Mouse (Mus musculus) cerebellum, adult 9-10 months (tissue): ENCODE data around the gene Epgn.

Source experiments
- DNase-seq: peaks from one replicate; pipeline ENCODE4 v3.0.0; 2022

Gene Epgn

GRCm38 (mm10) chr5:91027164-91027563 lies at the start of gene Epgn:
TSS of gene Epgn (plus strand) at chr5:91027464.
- DNase-seq, result no peak

GRCm38 (mm10) chr5:90980297-90980696 lies 47.0 kb upstream of the Epgn start:
- DNase-seq, result no peak

GRCm38 (mm10) chr5:90987605-90988004 lies 39.7 kb upstream of the Epgn start:
- no peak for DNase-seq

- no peak for DNase-seq
Measured at GRCm38 (mm10) chr5:90988149-90988548, 39.1 kb upstream of the Epgn start.

- no peak for DNase-seq
Measured at GRCm38 (mm10) chr5:90988592-90988991, 38.7 kb upstream of the Epgn start.

GRCm38 (mm10) chr5:90999942-91000341 lies 27.3 kb upstream of the Epgn start:
- no peak for DNase-seq

- no peak for DNase-seq
Measured at GRCm38 (mm10) chr5:91015216-91015615, 12.0 kb upstream of the Epgn start.

- no peak for DNase-seq
Measured at GRCm38 (mm10) chr5:91023114-91023513, 4.2 kb upstream of the Epgn start.

GRCm38 (mm10) chr5:91027840-91028239 lies 576 bp downstream of the Epgn start:
- DNase-seq, result no peak

- no peak for DNase-seq
Measured at GRCm38 (mm10) chr5:91030629-91031028, 3.4 kb downstream of the Epgn start.

GRCm38 (mm10) chr5:91035341-91035740 lies 8.1 kb downstream of the Epgn start:
- no peak for DNase-seq

- no peak for DNase-seq
Measured at GRCm38 (mm10) chr5:91036628-91037027, 9.4 kb downstream of the Epgn start.

- no peak for DNase-seq
Measured at GRCm38 (mm10) chr5:91037756-91038155, 10.5 kb downstream of the Epgn start.

GRCm38 (mm10) chr5:91038547-91038946 lies 11.3 kb downstream of the Epgn start:
- peak; percentile 2 for DNase-seq

- no peak for DNase-seq
Measured at GRCm38 (mm10) chr5:91038963-91039362, 11.7 kb downstream of the Epgn start.

GRCm38 (mm10) chr5:91047987-91048386 lies 20.7 kb downstream of the Epgn start:
- no peak for DNase-seq

GRCm38 (mm10) chr5:91048397-91048796 lies 21.1 kb downstream of the Epgn start:
- DNase-seq, result no peak

GRCm38 (mm10) chr5:91072340-91072739 lies 45.1 kb downstream of the Epgn start:
- DNase-seq, result no peak

GRCm38 (mm10) chr5:91073626-91074025 lies 46.4 kb downstream of the Epgn start:
- DNase-seq, result no peak

GRCm38 (mm10) chr5:91074026-91074425 lies 46.8 kb downstream of the Epgn start:
- DNase-seq, result no peak

GRCm38 (mm10) chr5:91074450-91074950 lies 47.2 kb downstream of the Epgn start, which contains the start of gene Ereg:
TSS of gene Ereg (plus strand) at chr5:91074622.
- DNase-seq, result no peak

- DNase-seq, result no peak
Measured at GRCm38 (mm10) chr5:91075021-91075420, 47.8 kb downstream of the Epgn start.

GRCm38 (mm10) chr5:91083016-91083415 lies 55.8 kb downstream of the Epgn start:
- no peak for DNase-seq
